Mouse (Mus musculus): ENCODE results near the gene Ank2.

Ank2 gene

GRCm38 (mm10) chr3:127169114-127169513 is 330.0 kb downstream of the Ank2 start:
- no peak for DNase-seq

GRCm38 (mm10) chr3:127163749-127164148 is 335.4 kb downstream of the Ank2 start:
- DNase-seq, result no peak

GRCm38 (mm10) chr3:127161998-127162712 is 337.0 kb downstream of the Ank2 start:
- no peak for DNase-seq

- DNase-seq, result no peak
Measured at GRCm38 (mm10) chr3:127161085-127161837, 337.9 kb downstream of the Ank2 start.

- DNase-seq, result no peak
Measured at GRCm38 (mm10) chr3:127157706-127158105, 341.4 kb downstream of the Ank2 start.

- no peak for DNase-seq
Measured at GRCm38 (mm10) chr3:127156080-127156479, 343.1 kb downstream of the Ank2 start.

GRCm38 (mm10) chr3:127153861-127154260 is 345.3 kb downstream of the Ank2 start:
- no peak for DNase-seq

GRCm38 (mm10) chr3:127153443-127153842 is 345.7 kb downstream of the Ank2 start:
- no peak for DNase-seq

GRCm38 (mm10) chr3:127148648-127149047 is 350.5 kb downstream of the Ank2 start:
- DNase-seq, result no peak

GRCm38 (mm10) chr3:127140590-127140989 is 358.6 kb downstream of the Ank2 start:
- no peak for DNase-seq

- DNase-seq, result no peak
Measured at GRCm38 (mm10) chr3:127139638-127140037, 359.5 kb downstream of the Ank2 start.

GRCm38 (mm10) chr3:127137508-127137907 is 361.6 kb downstream of the Ank2 start:
- no peak for DNase-seq

- DNase-seq, result no peak
Measured at GRCm38 (mm10) chr3:127134062-127134461, 365.1 kb downstream of the Ank2 start.

- DNase-seq, result no peak
Measured at GRCm38 (mm10) chr3:127131048-127131447, 368.1 kb downstream of the Ank2 start.

- no peak for DNase-seq
Measured at GRCm38 (mm10) chr3:127130167-127130770, 368.9 kb downstream of the Ank2 start.

GRCm38 (mm10) chr3:127129750-127130149 is 369.4 kb downstream of the Ank2 start:
- no peak for DNase-seq

- no peak for DNase-seq
Measured at GRCm38 (mm10) chr3:127127611-127128010, 371.5 kb downstream of the Ank2 start.

- no peak for DNase-seq
Measured at GRCm38 (mm10) chr3:127126220-127126619, 372.9 kb downstream of the Ank2 start.

- no peak for DNase-seq
Measured at GRCm38 (mm10) chr3:127124375-127124993, 374.7 kb downstream of the Ank2 start.

GRCm38 (mm10) chr3:127123376-127123775 is 375.8 kb downstream of the Ank2 start:
- no peak for DNase-seq

GRCm38 (mm10) chr3:127118777-127119176 is 380.4 kb downstream of the Ank2 start:
- no peak for DNase-seq

GRCm38 (mm10) chr3:127116226-127116625 is 382.9 kb downstream of the Ank2 start:
- DNase-seq, result no peak

GRCm38 (mm10) chr3:127113238-127113637 is 385.9 kb downstream of the Ank2 start:
- DNase-seq, result no peak
